In the genomic region with DNA sequence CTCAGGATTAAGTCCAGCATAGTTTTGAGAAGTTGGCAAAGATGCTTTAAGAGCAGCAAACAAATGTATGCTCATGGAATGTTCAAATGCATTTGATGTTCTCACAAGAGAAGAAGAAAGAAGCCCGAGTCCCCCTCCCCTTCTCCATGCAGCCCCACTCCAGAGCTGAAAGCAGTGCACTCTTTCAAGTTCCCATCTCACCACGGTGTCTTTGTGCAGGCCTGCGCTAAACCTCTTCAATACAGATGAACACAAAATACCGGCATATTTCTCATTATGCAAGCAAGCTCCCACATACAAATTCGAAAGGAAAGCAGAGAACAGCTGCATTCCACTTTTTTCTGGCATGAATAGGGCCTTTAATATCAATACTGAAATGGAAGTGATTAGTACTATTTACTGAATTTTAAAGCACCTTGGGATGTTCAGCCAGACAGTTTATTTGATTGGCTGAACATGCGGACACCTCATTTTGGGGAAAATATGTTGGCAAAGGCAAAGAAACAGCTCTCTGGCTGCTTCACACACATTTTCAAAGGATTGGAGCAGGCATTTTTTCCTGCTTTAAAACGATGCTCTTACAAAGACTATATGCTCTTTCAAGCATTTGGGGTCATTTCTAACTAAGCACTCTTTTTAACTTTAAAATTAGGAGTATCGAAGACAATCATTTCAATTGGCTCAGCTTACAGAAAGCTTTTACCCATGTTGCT, we compare ENCODE assay signal across 15 mouse cellular contexts.
DNase-seq lines count a peak whose midpoint lies in the region; ATAC-seq lines count a peak whose summit lies in the region.
"Had no signal": no experiment of that assay in that cellular context is flagged by ENCODE, and none has a peak within 500 bp of the region (broad histone marks: within the 10 kb centered on the region; RNA-seq: fewer than 3 reads in every experiment).

No protein-coding gene starts in this region.

- ATAC-seq in forebrain, embryonic 14.5 days: peak; percentile 85
- ATAC-seq in liver, embryonic 11.5 days (replicated peaks; ENCODE audit: low FRiP score): no peak
- ATAC-seq in intestine, embryonic 15.5 days: no peak
- ATAC-seq: intestine, postnatal 0 days had no signal

- H3K4me3 ChIP-seq in forebrain, embryonic 14.5 days (ENCODE audit: low read depth, low read length): no peak overlapping the region
- H3K4me3 ChIP-seq in liver, embryonic 11.5 days (ENCODE audit: low read depth, low read length): no peak overlapping the region
- H3K4me3 ChIP-seq in intestine, embryonic 15.5 days (replicated peaks): no peak overlapping the region

- no peak overlapping the region for H3K9ac ChIP-seq in forebrain, embryonic 14.5 days (ENCODE audit: low read length)
- H3K9ac ChIP-seq in liver, embryonic 11.5 days (ENCODE audit: low read depth, low read length): no peak overlapping the region
- no peak overlapping the region for H3K9ac ChIP-seq in intestine, embryonic 15.5 days
- H3K9ac ChIP-seq: liver, embryonic 14.5 days had no signal

- no peak overlapping the region for H3K4me2 ChIP-seq in forebrain, embryonic 14.5 days (ENCODE audit: low read length)
- no peak overlapping the region for H3K4me2 ChIP-seq in liver, embryonic 11.5 days
- H3K4me2 ChIP-seq in intestine, embryonic 15.5 days (replicated peaks): no peak overlapping the region

- H3K4me1 ChIP-seq in forebrain, embryonic 14.5 days (ENCODE audit: control insufficient read depth, insufficient read depth, low read length): 0 out of 2 replicates have a peak, but pooled peaks cover 5% of the 10 kb centered on the region
- no peaks in the 10 kb centered on the region for H3K4me1 ChIP-seq in liver, embryonic 11.5 days (replicated peaks; ENCODE audit: control insufficient read depth, insufficient read depth, low read length)
- no peaks in the 10 kb centered on the region for H3K4me1 ChIP-seq in intestine, embryonic 15.5 days (replicated peaks)

- no peaks in the 10 kb centered on the region for H3K27me3 ChIP-seq in forebrain, embryonic 14.5 days (replicated peaks; ENCODE audit: control insufficient read depth, insufficient read depth, low read length)
- no peaks in the 10 kb centered on the region for H3K27me3 ChIP-seq in liver, embryonic 11.5 days (replicated peaks; ENCODE audit: control insufficient read depth, insufficient read depth, low read length)
- no peaks in the 10 kb centered on the region for H3K27me3 ChIP-seq in intestine, embryonic 15.5 days (replicated peaks)

- DNase-seq in right cerebral cortex, postnatal 10 days (ENCODE audit: low spot score in 2 of 2): peak; percentile 29 to 32
- DNase-seq in right cerebral cortex, postnatal 36 days (ENCODE audit: low spot score in 2 of 2): no peak
- DNase-seq in forebrain, embryonic 14.5 days (ENCODE audit: low spot score): peak; percentile 68
- DNase-seq in layer of hippocampus, postnatal 36 days: peak; percentile 11 to 25
- no peak for DNase-seq in urinary bladder, postnatal 14 days (ENCODE audit: low spot score)
- DNase-seq in liver, embryonic 11.5 days (ENCODE audit: low spot score): no peak
- DNase-seq: adrenal gland, postnatal 10 days; cerebellum, adult 11 months; heart, adult 18-20 months; heart, postnatal 14 days; lung, postnatal 4 days; thymus, postnatal 36 days had no signal

- 20% methylated on average over 8 of the region's 8 CpGs for WGBS in forebrain, embryonic 14.5 days
- 86% methylated on average over 8 of the region's 8 CpGs for WGBS in liver, embryonic 11.5 days
- WGBS in intestine, embryonic 15.5 days: 81% methylated on average over 8 of the region's 8 CpGs

- no peaks in the 10 kb centered on the region for H3K36me3 ChIP-seq in forebrain, embryonic 14.5 days (ENCODE audit: control insufficient read depth, insufficient read depth, low read length)
- no peaks in the 10 kb centered on the region for H3K36me3 ChIP-seq in liver, embryonic 11.5 days (ENCODE audit: control insufficient read depth, insufficient read depth, low read length)
- no peaks in the 10 kb centered on the region for H3K36me3 ChIP-seq in intestine, embryonic 15.5 days

- H3K9me3 ChIP-seq in forebrain, embryonic 14.5 days (replicated peaks; ENCODE audit: control insufficient read depth, low read length): no peaks in the 10 kb centered on the region
- H3K9me3 ChIP-seq in liver, embryonic 11.5 days (ENCODE audit: control insufficient read depth, low read length): no peaks in the 10 kb centered on the region
- H3K9me3 ChIP-seq in intestine, embryonic 15.5 days: no peaks in the 10 kb centered on the region

- H3K27ac ChIP-seq in forebrain, embryonic 14.5 days (ENCODE audit: low read depth, low read length): no peak overlapping the region
- H3K27ac ChIP-seq in liver, embryonic 11.5 days (ENCODE audit: low read depth, low read length): no peak overlapping the region
- H3K27ac ChIP-seq in intestine, embryonic 15.5 days: no peak overlapping the region
- H3K27ac ChIP-seq: liver, embryonic 14.5 days had no signal

Comparison
In these comparisons a context has a peak if more than half of its experiments do, and no peak if none do; other contexts are left out.
1. DNase-seq: peak in right cerebral cortex, postnatal 10 days (2 of 2), forebrain, embryonic 14.5 days (single experiment) and layer of hippocampus, postnatal 36 days (2 of 2); none in right cerebral cortex, postnatal 36 days (0 of 2), urinary bladder, postnatal 14 days (single experiment) and liver, embryonic 11.5 days (single experiment).